Mouse (Mus musculus) intestine, embryonic 14.5 days (tissue): ENCODE results near the gene Gng12. TPM values are rescaled to one million over a fixed set of nuclear protein-coding genes. Genes with fewer than 3 reads are reported as not detected.

ENCODE experiments used
- ATAC-seq: fragments of 200-750 bp; cut with Nextera tagmentation; replicated peaks from 2 replicates; pipeline ENCODE4 v1.8.0; 2017; ENCODE audit warnings: low read depth, moderate number of reproducible peaks, moderate TSS enrichment, moderate library complexity; ENCODE audit not compliant: low FRiP score, low TSS enrichment
- DNase-seq: peaks from one replicate; pipeline ENCODE4 v3.0.0-alpha.2; 2018; ENCODE audit warnings: low spot score
- H3K27ac ChIP-seq: fragments of 300-500 bp; sonication (generic); 2 replicates; pipeline ENCODE4 v1.5.1; 2014; ENCODE audit warnings: low read depth, mild to moderate bottlenecking, control low read depth
- H3K27me3 ChIP-seq: fragments of 300-500 bp; sonication (generic); replicated peaks from 2 replicates; pipeline ENCODE4 v1.6.1; 2014; ENCODE audit warnings: low read length, control low read depth; ENCODE audit not compliant: control insufficient read depth, insufficient read depth
- H3K36me3 ChIP-seq: fragments of 300-500 bp; sonication (generic); 2 replicates; pipeline ENCODE4 v1.6.1; 2014; ENCODE audit warnings: low read length, control low read depth; ENCODE audit not compliant: control insufficient read depth, insufficient read depth
- H3K4me1 ChIP-seq: fragments of 300-500 bp; sonication (generic); replicated peaks from 2 replicates; pipeline ENCODE4 v1.6.1; 2014; ENCODE audit warnings: low read length, control low read depth, mixed read lengths; ENCODE audit not compliant: control insufficient read depth, insufficient read depth
- H3K4me2 ChIP-seq: fragments of 300-500 bp; sonication (generic); 2 replicates; pipeline ENCODE4 v1.6.1; 2014; ENCODE audit warnings: low read length
- H3K4me3 ChIP-seq: fragments of 300-500 bp; sonication (generic); 2 replicates; pipeline ENCODE4 v1.5.1; 2014; ENCODE audit warnings: low read depth, low read length, control low read depth, mixed read lengths
- H3K9ac ChIP-seq: fragments of 300-500 bp; sonication (generic); 2 replicates; pipeline ENCODE4 v1.6.1; 2014; ENCODE audit warnings: mild to moderate bottlenecking, low read length
- H3K9me3 ChIP-seq: fragments of 300-500 bp; sonication (generic); 2 replicates; pipeline ENCODE4 v1.6.1; 2016; ENCODE audit warnings: low read length, control low read depth; ENCODE audit not compliant: control insufficient read depth
- WGBS: fragments of 180-500 bp; shearing (Covaris S2); extraction: QIAGEN DNeasy Blood & Tissue Kit; methylation state at CpG from one replicate; pipeline ENCODE4 v1.1.7; 2014; 5-methylcytosine and 5-hydroxymethylcytosine counted together
- polyA plus RNA-seq: library from polyadenylated mRNA; unstranded; fragments of >200 nt; fragmentation: Nextera tagmentation; extraction: Ambion mirVana; gene quantifications from 2 replicates; pipeline ENCODE4 v1.2.1, GENCODE M21; 2014

Gene Gng12
- polyA plus RNA-seq, 1 experiment from 2014 or later, result 140 TPM

DNA sequence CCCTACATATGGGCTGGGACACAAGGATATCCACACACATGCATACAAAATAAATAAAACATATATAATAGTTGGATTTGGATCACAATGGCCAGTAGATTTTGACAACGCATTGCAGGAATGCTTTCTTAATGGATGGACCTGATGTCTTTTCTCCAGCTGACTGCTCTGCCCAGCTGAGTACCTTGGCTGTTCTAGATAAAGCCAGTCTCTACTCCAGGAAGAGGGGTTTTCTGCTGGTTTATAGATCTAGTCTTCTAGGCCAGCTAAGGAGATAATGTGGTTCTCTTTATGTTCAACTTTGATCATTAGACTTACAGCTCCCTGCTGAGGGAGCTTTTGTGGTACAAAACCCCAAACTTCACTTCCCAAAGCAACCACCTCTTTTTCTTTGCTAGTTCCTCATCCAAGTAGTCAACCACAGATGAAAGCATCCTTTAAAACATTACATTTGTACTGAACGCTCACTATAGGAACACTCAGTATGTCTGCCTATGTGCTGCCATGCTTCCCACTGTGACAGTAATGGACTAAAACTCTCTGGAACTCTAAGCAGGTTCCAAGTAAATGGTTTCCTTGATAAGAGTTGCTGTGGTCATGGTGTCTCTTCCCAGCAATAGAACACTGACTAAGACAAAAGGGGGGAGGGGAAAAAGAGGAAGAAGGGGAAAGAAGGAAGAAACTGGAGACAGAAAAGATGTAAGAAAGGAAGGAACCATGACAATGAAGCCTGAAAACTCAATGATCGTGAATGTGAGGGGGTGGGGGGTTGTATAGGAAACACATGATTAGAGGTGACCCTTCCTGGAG is 5.6 kb upstream of the Gng12 start:
- ATAC-seq (no peak), DNase-seq (no peak)
- Histone ChIP-seq H3K27ac (no peak overlapping the region), H3K36me3 (no peaks in the 10 kb centered on the region), H3K4me3 (no peak overlapping the region), H3K9me3 (no peaks in the 10 kb centered on the region), H3K4me1 (no peaks in the 10 kb centered on the region), H3K27me3 (no peaks in the 10 kb centered on the region), H3K9ac (no peak overlapping the region), H3K4me2 (no peak overlapping the region)
- WGBS, result 92% methylated on average over 3 of the region's 3 CpGs

DNA sequence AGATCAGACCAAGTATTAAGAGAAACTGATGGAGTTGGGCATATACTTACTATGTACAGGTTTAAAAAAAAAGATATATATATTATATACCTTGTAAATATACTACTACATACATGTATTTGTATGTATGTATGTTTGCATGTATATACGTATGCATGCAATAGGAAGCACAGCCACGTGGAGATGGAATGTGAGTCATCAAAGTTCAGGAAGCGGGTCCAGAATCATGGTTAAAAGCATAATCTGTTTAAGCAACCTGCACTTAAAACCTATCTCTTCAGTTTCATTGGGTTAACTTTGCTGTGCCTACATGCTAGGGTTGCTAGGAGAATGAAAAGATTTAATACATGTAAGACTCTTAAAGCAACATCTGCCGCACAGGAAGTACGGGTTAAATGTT is 2.2 kb upstream of the Gng12 start:
- 83% methylated on average over 5 of the region's 5 CpGs for WGBS
- no peaks in the 10 kb centered on the region for H3K27me3 ChIP-seq
- H3K4me1 ChIP-seq, result peaks cover 7% of the 10 kb centered on the region; the same call in 1 of the 2 replicates

DNA sequence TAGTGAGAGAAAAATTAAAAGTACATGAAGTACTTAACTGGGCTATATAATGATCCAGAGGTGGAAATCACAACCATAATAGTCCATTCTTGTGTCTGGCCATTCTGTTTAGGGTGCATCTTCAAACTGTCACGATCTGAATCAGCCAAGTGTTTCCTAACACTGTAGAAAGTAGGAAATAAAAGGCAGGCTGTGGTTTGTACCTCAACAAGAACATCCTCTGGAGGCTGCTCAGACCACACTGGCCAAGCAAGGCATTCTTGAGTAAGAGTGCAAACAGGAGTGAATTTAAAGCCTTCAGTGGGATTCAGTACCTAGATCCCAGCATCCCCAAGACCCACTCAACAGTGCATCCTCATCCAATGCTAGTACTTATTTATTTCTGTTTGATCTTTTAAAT is 1.2 kb upstream of the Gng12 start:
- no peaks in the 10 kb centered on the region for H3K9me3 ChIP-seq
- ATAC-seq (no peak), DNase-seq (no peak)
- peaks cover 7% of the 10 kb centered on the region; the same call in 1 of the 2 replicates for H3K4me1 ChIP-seq
- H3K36me3 ChIP-seq, result no peaks in the 10 kb centered on the region
- no peak overlapping the region for H3K4me2 ChIP-seq
- no peak overlapping the region for H3K9ac ChIP-seq
- WGBS, result 55% methylated on average over 1 of the region's 1 CpGs
- no peak overlapping the region for H3K4me3 ChIP-seq
- H3K27ac ChIP-seq, result no peak overlapping the region
- no peaks in the 10 kb centered on the region for H3K27me3 ChIP-seq

More for the DNA sequence above, 2.2 kb upstream of the Gng12 start:
- Histone ChIP-seq H3K4me3 (no peak overlapping the region), H3K9ac (no peak overlapping the region), H3K4me2 (no peak overlapping the region), H3K27ac (no peak overlapping the region), H3K9me3 (no peaks in the 10 kb centered on the region), H3K36me3 (no peaks in the 10 kb centered on the region)
- DNase-seq (no peak), ATAC-seq (no peak)

DNA sequence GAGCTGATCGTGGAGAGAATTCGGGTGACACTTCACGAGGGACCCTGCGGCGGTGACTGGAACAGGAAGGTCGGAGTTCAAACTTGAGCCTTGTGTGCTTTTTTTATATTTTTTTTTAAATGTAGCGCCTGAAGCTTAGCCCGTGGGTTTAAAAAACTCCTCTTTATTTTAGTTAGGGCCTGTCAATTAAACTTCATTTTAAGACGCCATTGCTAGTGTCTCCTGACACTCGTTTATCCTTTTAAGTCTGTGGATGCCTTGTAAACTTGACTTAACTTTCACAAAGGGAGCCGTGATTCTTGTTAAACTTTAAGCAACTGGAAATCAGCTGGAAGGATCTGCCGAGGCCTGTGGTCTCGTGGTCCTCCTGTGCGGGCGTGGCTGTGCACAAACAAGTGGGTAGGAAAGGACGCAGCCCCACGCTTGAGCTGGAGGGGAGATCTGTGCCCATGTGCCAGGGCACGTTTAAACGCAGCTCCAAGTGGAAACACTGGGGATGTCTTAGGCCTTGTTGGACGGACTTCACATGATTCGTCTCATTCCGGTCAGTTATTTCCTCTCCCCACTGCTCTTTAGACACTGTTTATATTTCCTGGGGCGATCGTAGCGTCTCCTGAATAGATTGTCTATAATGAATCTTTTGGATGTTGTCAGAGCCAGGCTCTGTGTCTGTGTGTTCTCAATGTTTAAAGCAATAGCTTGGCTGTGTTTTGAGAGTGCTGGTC is 886 bp downstream of the Gng12 start:
- Histone ChIP-seq H3K36me3 (no peaks in the 10 kb centered on the region), H3K9ac (peak overlapping the region; percentile 91), H3K4me2 (peak overlapping the region; percentile 67), H3K4me3 (peak overlapping the region; percentile 83), H3K27ac (peak overlapping the region; percentile 74), H3K4me1 (peaks cover 10% of the 10 kb centered on the region), H3K9me3 (no peaks in the 10 kb centered on the region), H3K27me3 (no peaks in the 10 kb centered on the region)
- DNase-seq (peak; percentile 79), ATAC-seq (no peak; the same call in 1 of the 2 replicates)
- WGBS, result under 1% methylated on average over 25 of the region's 25 CpGs

DNA sequence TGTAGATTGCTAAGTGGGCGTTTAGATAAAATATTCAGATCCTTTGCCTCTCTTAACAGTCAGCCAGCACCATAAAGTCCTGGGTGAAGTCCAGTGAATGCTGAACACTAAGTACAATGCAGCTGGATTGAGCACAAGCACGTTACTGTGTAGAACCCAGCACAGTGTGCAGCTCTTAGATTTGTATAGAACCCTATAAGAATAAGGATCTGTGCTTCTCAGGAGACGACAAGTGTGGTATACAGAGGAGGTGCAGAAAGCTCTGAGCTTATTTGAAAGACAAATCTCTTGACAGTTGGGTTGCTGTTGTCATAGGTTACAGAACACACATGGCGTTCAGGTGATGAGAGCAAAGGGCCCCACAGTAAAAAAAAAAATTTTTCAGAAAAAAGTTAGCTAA is 1.8 kb downstream of the Gng12 start:
- Histone ChIP-seq H3K36me3 (no peaks in the 10 kb centered on the region), H3K4me1 (peaks cover 10% of the 10 kb centered on the region), H3K9me3 (no peaks in the 10 kb centered on the region), H3K9ac (no peak overlapping the region), H3K27me3 (no peaks in the 10 kb centered on the region), H3K4me2 (peak overlapping the region; percentile 67), H3K4me3 (peak overlapping the region; percentile 83), H3K27ac (no peak overlapping the region)
- DNase-seq (peak; percentile 51), ATAC-seq (no peak)
- WGBS, result 24% methylated on average over 4 of the region's 4 CpGs

DNA sequence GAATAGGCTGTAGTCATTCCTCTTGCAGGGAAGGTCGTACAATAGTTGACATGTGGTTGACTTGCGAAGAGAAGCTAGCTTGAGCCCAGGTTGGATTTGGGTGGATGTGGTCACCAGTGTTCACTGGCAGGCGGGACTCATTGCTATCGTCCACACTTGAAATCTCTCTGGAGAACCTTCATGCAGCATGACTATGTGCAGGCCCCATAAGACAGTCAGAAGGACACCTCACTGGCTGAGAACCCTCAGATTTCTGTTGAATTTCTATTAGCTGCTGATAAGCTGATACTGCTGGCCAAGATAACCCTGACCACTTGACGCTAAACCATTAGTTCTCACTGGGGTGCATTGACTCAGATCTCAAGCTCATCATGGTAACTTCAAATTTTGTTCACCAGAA is 5.7 kb downstream of the Gng12 start:
- Histone ChIP-seq H3K4me3 (no peak overlapping the region), H3K9me3 (no peaks in the 10 kb centered on the region), H3K9ac (no peak overlapping the region), H3K27me3 (no peaks in the 10 kb centered on the region), H3K4me2 (no peak overlapping the region), H3K4me1 (peaks cover 10% of the 10 kb centered on the region), H3K36me3 (no peaks in the 10 kb centered on the region), H3K27ac (no peak overlapping the region)
- WGBS, result 80% methylated on average over 5 of the region's 5 CpGs
- ATAC-seq, result no peak
- peak; percentile 44 for DNase-seq

DNA sequence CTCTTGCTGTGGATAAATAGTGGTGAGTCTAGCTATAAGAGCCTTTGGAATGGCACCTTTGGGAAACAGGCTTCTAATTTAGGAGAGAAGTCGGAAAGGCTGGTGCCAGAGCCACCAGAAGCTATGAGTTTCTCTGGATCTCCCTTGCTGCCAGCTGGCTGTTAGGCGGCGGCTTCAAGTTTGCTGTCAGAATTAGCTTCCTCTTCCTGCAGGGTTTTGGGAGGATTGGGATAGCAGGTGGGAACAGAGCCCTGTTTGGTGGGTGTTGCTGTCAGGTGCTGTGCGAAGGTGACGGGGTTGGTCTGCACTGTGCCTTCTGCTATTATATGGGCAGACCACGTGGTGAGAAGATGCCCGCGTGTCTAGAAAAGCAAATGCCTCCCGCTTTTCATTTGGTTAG is 7.0 kb downstream of the Gng12 start:
- Histone ChIP-seq H3K4me3 (no peak overlapping the region), H3K9me3 (no peaks in the 10 kb centered on the region), H3K27me3 (no peaks in the 10 kb centered on the region), H3K36me3 (no peaks in the 10 kb centered on the region), H3K4me2 (no peak overlapping the region), H3K27ac (no peak overlapping the region), H3K4me1 (peaks cover 8% of the 10 kb centered on the region), H3K9ac (no peak overlapping the region)
- DNase-seq, result no peak
- 76% methylated on average over 9 of the region's 9 CpGs for WGBS
- no peak for ATAC-seq

DNA sequence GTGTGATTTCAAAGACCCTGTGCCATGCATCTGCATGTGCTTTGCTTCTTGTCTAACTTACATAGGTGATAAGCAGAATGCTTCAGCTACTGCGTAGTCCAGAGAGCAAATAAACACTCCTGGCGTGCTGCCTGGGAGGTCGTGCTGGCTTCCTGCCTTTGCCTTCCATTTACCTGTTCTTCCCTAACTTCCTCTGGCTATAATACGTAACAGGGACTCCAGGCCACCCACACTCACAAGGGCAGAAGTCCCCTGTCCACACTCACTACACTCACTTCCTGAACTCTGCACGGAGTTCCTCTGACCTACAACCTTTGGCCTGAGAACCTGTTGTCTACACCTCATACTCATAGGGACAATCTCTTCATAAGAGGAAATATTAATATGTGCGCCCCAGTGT is 7.5 kb downstream of the Gng12 start:
- ATAC-seq, result no peak
- 49% methylated on average over 6 of the region's 6 CpGs for WGBS

More for the DNA sequence above, 7.5 kb downstream of the Gng12 start:
- Histone ChIP-seq H3K27me3 (no peaks in the 10 kb centered on the region), H3K27ac (no peak overlapping the region), H3K9me3 (no peaks in the 10 kb centered on the region), H3K36me3 (no peaks in the 10 kb centered on the region), H3K4me2 (no peak overlapping the region), H3K4me3 (no peak overlapping the region), H3K4me1 (peaks cover 5% of the 10 kb centered on the region), H3K9ac (no peak overlapping the region)
- DNase-seq, result no peak
